Mouse (Mus musculus) midbrain, postnatal 0 days (tissue): Measurements from ENCODE around the gene Mrps2. TPM values are rescaled to one million over a fixed set of nuclear protein-coding genes. Genes with fewer than 3 reads are reported as not detected.

ENCODE experiments used
- ATAC-seq: fragments of 200-750 bp; cut with Nextera tagmentation; 2 replicates; pipeline ENCODE4 v1.8.0; 2017; ENCODE audit warnings: moderate number of reproducible peaks, mild to moderate bottlenecking, moderate TSS enrichment, moderate library complexity; ENCODE audit not compliant: low FRiP score
- DNase-seq: peaks from one replicate; pipeline ENCODE4 v3.0.0-alpha.2; 2015; ENCODE audit warnings: low spot score
- H3K27ac ChIP-seq: fragments of 300-500 bp; sonication (generic); 2 replicates; pipeline ENCODE4 v1.5.1; 2014; ENCODE audit warnings: low read depth, mild to moderate bottlenecking, low read length, mixed read lengths
- H3K27me3 ChIP-seq: fragments of 300-500 bp; sonication (generic); 2 replicates; pipeline ENCODE4 v1.6.1; 2014; ENCODE audit warnings: low read length, control low read depth, mixed read lengths; ENCODE audit not compliant: insufficient read depth
- H3K36me3 ChIP-seq: fragments of 300-500 bp; sonication (generic); 2 replicates; pipeline ENCODE4 v1.6.1; 2014; ENCODE audit warnings: low read length, control low read depth, mixed read lengths; ENCODE audit not compliant: insufficient read depth
- H3K4me1 ChIP-seq: fragments of 300-500 bp; sonication (generic); 2 replicates; pipeline ENCODE4 v1.6.1; 2014; ENCODE audit warnings: mild to moderate bottlenecking, control low read depth, antibody characterized with exemption, low read length, mixed read lengths; ENCODE audit not compliant: insufficient read depth
- H3K4me2 ChIP-seq: fragments of 300-500 bp; sonication (generic); 2 replicates; pipeline ENCODE4 v1.6.1; 2014; ENCODE audit warnings: low read depth, mild to moderate bottlenecking, low read length, mixed read lengths; ENCODE audit not compliant: poor library complexity, severe bottlenecking
- H3K4me3 ChIP-seq: fragments of 300-500 bp; sonication (generic); 2 replicates; pipeline ENCODE4 v1.5.1; 2014; ENCODE audit warnings: low read depth, mild to moderate bottlenecking, low read length, moderate library complexity
- H3K9ac ChIP-seq: fragments of 300-500 bp; sonication (generic); replicated peaks from 2 replicates; pipeline ENCODE4 v1.6.1; 2014; ENCODE audit warnings: mild to moderate bottlenecking, low read length, moderate library complexity, mixed read lengths; ENCODE audit not compliant: poor library complexity, severe bottlenecking
- H3K9me3 ChIP-seq: fragments of 300-500 bp; sonication (generic); 2 replicates; pipeline ENCODE4 v1.6.1; 2016; ENCODE audit warnings: low read length, control low read depth
- CTCF ChIP-seq: IDR thresholded peaks from 2 replicates; pipeline ENCODE4 v1.5.1; 2016; ENCODE audit warnings: antibody characterized with exemption, mild to moderate bottlenecking
- WGBS: fragments of 180-500 bp; shearing (Covaris S2); extraction: QIAGEN DNeasy Blood & Tissue Kit; methylation state at CpG from one replicate; pipeline ENCODE4 v1.1.7; 2014; 5-methylcytosine and 5-hydroxymethylcytosine counted together
- polyA plus RNA-seq: library from polyadenylated mRNA; unstranded; fragments of >200 nt; fragmentation: Nextera tagmentation; extraction: Ambion mirVana; gene quantifications from 2 replicates; pipeline ENCODE4 v1.2.1, GENCODE M21; 2015
- total RNA-seq: library from RNA; depleted of rRNA; stranded (reverse); fragments of >200 nt; gene quantifications from 2 replicates; pipeline ENCODE4 v1.2.3, GENCODE M21; 2014

Gene Mrps2
- total and polyA plus RNA-seq, 2 experiments from 2014 or later = 27.7 to 38.3 TPM

- TF ChIP-seq CTCF = no peak
- ATAC-seq (no peak), DNase-seq (no peak)
- H3K4me1 ChIP-seq = no peaks in the 10 kb centered on the region
- no peak within 1 kb of the TSS for H3K4me2 ChIP-seq
- H3K27ac ChIP-seq = no peak within 1 kb of the TSS
- 80% methylated on average over 5 of the region's 5 CpGs for WGBS
- no peak within 1 kb of the TSS for H3K4me3 ChIP-seq
- H3K9ac ChIP-seq = no peak within 1 kb of the TSS
- no peaks in the 10 kb centered on the region for H3K9me3 ChIP-seq
- no peaks in the 10 kb centered on the region for H3K36me3 ChIP-seq
- H3K27me3 ChIP-seq = no peaks in the 10 kb centered on the region
Measured at GRCm38 (mm10) chr2:28496671-28497070, 28.8 kb downstream of the Mrps2 start, which contains the start of gene Gbgt1. Gene Gbgt1 (plus strand): TSS chr2:28496891.

- DNase-seq = no peak
- 83% methylated on average over 5 of the region's 5 CpGs for WGBS
- H3K9ac ChIP-seq = no peak overlapping the region
- no peaks in the 10 kb centered on the region for H3K4me1 ChIP-seq
- no peak for ATAC-seq
- no peaks in the 10 kb centered on the region for H3K36me3 ChIP-seq
- TF ChIP-seq CTCF = no peak
- H3K9me3 ChIP-seq = no peaks in the 10 kb centered on the region
- no peak overlapping the region for H3K27ac ChIP-seq
- no peak overlapping the region for H3K4me3 ChIP-seq
- H3K4me2 ChIP-seq = no peak overlapping the region
- no peaks in the 10 kb centered on the region for H3K27me3 ChIP-seq
Measured at GRCm38 (mm10) chr2:28497561-28497960, 29.7 kb downstream of the Mrps2 start.

- 83% methylated on average over 4 of the region's 4 CpGs for WGBS
- H3K4me1 ChIP-seq = no peaks in the 10 kb centered on the region
Measured at GRCm38 (mm10) chr2:28498431-28498830, 30.6 kb downstream of the Mrps2 start.

GRCm38 (mm10) chr2:28502987-28503386, 35.1 kb downstream of the Mrps2 start:
- DNase-seq (no peak), ATAC-seq (no peak)
- H3K9me3 ChIP-seq = no peaks in the 10 kb centered on the region
- H3K27ac ChIP-seq = no peak overlapping the region
- H3K9ac ChIP-seq = no peak overlapping the region
- WGBS = 84% methylated on average over 10 of the region's 10 CpGs
- H3K4me3 ChIP-seq = no peak overlapping the region
- H3K27me3 ChIP-seq = no peaks in the 10 kb centered on the region
- no peak for TF ChIP-seq CTCF
- no peaks in the 10 kb centered on the region for H3K36me3 ChIP-seq
- no peaks in the 10 kb centered on the region for H3K4me1 ChIP-seq
- H3K4me2 ChIP-seq = no peak overlapping the region

More at GRCm38 (mm10) chr2:28498431-28498830, 30.6 kb downstream of the Mrps2 start:
- ATAC-seq (no peak), DNase-seq (no peak)
- Histone ChIP-seq H3K36me3 (no peaks in the 10 kb centered on the region), H3K9ac (no peak overlapping the region), H3K27ac (no peak overlapping the region), H3K4me3 (no peak overlapping the region), H3K4me2 (no peak overlapping the region), H3K27me3 (no peaks in the 10 kb centered on the region), H3K9me3 (no peaks in the 10 kb centered on the region)
- TF ChIP-seq CTCF = no peak

GRCm38 (mm10) chr2:28504676-28505075, 36.8 kb downstream of the Mrps2 start:
- no peaks in the 10 kb centered on the region for H3K27me3 ChIP-seq
- no peaks in the 10 kb centered on the region for H3K9me3 ChIP-seq
- DNase-seq (no peak), ATAC-seq (no peak)
- WGBS = 89% methylated on average over 13 of the region's 13 CpGs
- H3K9ac ChIP-seq = no peak overlapping the region
- no peak overlapping the region for H3K4me2 ChIP-seq
- no peaks in the 10 kb centered on the region for H3K4me1 ChIP-seq
- H3K4me3 ChIP-seq = no peak overlapping the region
- no peaks in the 10 kb centered on the region for H3K36me3 ChIP-seq
- TF ChIP-seq CTCF = no peak
- no peak overlapping the region for H3K27ac ChIP-seq

DNA sequence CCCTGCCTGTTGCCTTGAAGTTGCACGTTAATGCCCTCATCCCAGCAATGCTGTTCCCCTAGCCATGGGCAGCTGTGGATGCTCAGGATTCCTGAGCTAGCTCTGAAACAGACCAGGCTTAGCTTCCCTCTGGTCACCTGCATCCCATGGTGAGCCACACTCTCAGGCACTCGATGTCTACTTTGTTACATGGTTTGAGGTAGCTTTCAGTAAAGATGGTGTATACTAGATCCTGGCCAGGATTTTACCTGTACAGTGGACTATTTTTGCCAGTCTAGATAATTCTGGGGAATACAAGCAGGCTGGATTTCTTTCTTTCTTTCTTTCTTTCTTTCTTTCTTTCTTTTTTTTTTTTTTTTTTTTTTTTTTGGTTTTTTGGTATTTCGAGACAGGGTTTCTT, 37.9 kb downstream of the Mrps2 start, which contains the start of gene Gm10134:
Gene Gm10134, plus strand, starts transcription at position 301 of the 400 bp plus-strand sequence.
- Histone ChIP-seq H3K4me3 (no peak within 1 kb of the TSS), H3K9me3 (no peaks in the 10 kb centered on the region), H3K4me2 (no peak within 1 kb of the TSS), H3K36me3 (no peaks in the 10 kb centered on the region), H3K9ac (no peak within 1 kb of the TSS), H3K4me1 (no peaks in the 10 kb centered on the region), H3K27ac (no peak within 1 kb of the TSS), H3K27me3 (no peaks in the 10 kb centered on the region)
- no peak for TF ChIP-seq CTCF
- WGBS = 81% methylated on average over 3 of the region's 3 CpGs
- no peak for ATAC-seq
- no peak for DNase-seq
